Mouse (Mus musculus): ENCODE results near the gene Rps27l.
"Not testable (repeated sequence)": the region's sequence is repeated elsewhere in the genome, so short reads cannot be mapped to it uniquely, and the experiment has no call there.

Gene Rps27l

DNA sequence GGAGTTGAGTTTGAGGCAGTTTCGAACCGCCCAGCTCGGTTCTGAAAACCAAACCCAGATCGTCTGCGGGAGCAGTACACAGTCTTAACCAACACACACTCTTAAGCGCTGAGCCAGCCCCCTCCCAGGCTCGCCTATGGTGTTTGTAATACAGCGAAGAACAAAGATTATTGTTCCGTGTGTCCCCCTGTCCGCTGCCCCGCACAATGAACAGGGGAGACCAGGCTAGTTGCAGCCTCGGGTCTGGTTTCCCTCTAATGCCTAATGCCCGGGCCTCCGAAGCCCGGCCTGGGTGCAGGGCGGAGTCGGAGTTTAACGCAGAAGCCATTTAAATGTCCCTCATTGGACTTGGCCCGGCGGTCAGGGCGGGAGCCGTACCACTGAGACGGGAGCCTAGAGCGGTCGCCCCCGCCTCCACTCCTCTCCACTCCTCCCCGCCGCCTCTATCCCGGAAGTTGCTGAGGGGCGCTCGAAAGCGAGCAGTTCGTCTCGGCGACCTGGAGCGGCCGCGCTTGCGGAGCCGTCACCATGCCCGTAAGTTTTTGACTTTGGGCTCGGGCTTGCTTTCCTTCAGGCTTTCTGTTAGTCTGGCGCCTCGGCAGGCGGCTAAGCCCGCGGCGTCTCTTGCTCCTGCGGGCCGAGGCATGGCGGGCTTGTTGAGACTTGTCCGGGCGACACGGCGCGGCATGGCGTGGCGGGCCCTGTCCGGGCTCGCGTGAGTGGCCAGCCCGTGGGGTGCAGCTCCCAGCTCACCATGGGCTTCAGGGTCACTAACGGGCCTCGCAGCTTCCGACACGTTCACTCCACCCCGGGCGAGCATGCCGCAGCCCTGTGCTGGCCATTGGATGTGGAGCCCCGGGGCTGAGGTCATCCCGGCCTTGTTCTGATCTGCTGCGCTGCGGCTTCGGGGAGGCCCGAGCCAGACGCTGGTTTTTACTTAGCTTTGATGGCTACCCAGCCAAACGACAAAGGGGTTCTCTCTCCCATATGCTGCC lies at the start of gene Rps27l:
TSS of gene Rps27l (plus strand) at position 440 of the 995 bp plus-strand sequence.
- DNase-seq, result peak; percentile 97

- no peak for DNase-seq
Observed at GRCm38 (mm10) chr9:66896951-66897350, 48.9 kb upstream of the Rps27l start.

GRCm38 (mm10) chr9:66897851-66898250 lies 48.0 kb upstream of the Rps27l start:
- no peak for DNase-seq

DNA sequence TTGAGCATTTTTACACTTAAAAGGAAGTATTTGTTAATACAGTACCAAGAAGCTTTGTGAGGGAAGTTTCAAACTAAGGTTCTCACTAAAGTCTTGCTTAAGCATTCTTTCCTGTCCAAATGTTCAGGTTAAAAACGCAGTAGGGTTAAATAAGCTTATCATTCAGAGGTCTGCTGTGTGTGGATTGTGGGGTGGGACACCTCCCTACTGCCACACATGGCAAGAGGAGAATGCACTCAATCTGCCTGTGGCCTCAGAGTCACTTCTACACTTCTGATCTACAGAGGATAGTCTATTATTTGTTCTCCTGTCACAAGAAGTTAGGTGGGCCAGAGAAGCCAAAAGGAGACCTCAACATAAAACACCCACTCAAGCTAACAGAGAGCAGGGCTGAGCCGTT lies 46.8 kb upstream of the Rps27l start:
- no peak for DNase-seq

DNA sequence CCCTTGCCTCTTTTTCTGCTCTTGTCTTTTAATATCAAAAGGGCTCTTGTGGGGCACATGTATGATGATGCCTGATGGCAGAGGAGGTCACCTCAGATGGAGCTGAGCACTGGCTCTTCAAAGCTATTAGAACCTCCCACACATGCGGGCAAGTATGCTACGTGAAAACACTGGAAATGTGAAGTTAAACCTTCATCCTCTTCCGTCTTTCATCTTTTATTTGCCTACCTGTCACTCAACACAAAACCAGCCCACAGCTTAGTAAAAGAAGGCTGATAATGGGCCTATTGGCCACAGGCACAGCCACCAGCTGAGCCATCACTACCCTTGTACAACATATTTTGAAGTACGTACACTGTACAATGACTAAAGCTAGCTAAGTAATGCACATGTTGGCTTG lies 46.4 kb upstream of the Rps27l start:
- no peak for DNase-seq

DNA sequence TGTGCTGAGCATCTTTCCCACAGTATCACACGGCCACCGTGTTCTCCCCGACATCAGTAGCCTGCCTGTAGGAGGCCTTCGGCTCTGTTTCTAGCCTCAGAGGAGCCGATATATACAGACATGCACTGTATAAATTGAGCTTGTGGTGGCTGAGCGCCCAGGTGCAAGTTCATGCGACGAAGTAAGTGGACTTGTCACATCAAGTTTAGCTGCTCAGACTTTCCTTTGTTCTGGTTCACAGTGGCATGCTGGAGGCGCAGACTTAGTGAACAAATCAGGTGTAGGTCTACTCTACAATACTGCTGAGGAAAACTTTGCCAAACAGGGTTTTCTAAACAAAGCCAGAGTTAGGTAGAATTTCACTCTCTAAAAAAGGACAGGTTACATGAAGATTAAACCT lies 39.9 kb upstream of the Rps27l start:
- DNase-seq, result no peak

- DNase-seq, result no peak
Observed at GRCm38 (mm10) chr9:66907126-66907525, 38.8 kb upstream of the Rps27l start.

GRCm38 (mm10) chr9:66907746-66908397 lies 38.0 kb upstream of the Rps27l start:
- DNase-seq, result no peak

GRCm38 (mm10) chr9:66909922-66910321 lies 36.0 kb upstream of the Rps27l start:
- no peak for DNase-seq

GRCm38 (mm10) chr9:66910677-66911076 lies 35.2 kb upstream of the Rps27l start:
- no peak for DNase-seq

- DNase-seq, result no peak
Observed at GRCm38 (mm10) chr9:66912304-66912703, 33.6 kb upstream of the Rps27l start.

DNA sequence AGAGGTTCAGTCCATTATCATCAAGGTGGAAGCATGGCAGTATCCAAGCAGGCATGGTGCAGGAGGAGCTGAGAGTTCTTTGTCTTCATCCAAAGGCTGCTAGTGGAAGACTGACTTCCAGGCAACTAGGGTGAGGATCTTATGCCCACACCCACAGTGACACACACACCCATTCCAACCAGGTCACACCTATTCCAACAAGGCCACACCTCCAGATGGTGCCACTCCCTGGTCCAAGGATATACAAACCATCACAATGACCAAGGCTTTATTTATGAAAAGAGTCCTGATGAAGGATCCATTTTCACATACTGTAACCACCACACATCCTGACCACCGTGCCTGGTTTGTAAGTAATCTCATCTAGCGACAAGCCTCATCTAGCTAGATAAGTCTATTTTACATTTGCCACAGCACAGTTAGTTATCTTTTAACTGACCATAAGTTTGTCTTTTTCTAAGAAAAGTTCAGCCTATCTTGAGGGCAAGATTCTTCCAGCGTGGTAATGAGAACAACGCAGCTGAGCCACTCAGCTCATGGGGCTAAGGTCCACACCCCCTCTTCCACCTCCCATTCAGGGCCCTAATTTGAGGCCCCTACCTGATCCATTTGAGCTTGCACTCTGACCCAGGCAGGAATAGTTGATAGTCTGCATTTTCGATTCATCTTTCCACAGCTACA lies 32.5 kb upstream of the Rps27l start:
- not testable (repeated sequence) for DNase-seq

GRCm38 (mm10) chr9:66914540-66914939 lies 31.3 kb upstream of the Rps27l start:
- no peak for DNase-seq

DNA sequence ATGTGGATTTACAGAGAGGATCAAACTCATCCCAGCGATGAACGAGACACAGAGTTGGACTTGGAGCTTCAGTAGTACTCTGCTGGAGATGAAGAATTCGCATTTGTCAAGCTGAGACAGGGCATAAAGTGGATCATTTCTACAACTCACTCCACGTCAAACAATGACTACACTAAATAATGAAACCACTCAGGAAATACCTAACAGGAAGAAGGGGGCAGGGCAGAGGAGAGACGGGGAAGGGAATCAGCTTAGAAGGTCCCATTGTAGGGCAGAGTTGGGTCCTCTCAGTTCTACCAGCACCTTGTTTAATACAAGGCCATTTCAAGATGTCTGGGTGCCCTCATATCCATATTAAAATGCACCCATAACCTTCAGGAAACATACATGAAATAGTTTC lies 30.5 kb upstream of the Rps27l start:
- DNase-seq, result no peak

GRCm38 (mm10) chr9:66915869-66916785 lies 29.8 kb upstream of the Rps27l start:
- DNase-seq, result no peak

DNA sequence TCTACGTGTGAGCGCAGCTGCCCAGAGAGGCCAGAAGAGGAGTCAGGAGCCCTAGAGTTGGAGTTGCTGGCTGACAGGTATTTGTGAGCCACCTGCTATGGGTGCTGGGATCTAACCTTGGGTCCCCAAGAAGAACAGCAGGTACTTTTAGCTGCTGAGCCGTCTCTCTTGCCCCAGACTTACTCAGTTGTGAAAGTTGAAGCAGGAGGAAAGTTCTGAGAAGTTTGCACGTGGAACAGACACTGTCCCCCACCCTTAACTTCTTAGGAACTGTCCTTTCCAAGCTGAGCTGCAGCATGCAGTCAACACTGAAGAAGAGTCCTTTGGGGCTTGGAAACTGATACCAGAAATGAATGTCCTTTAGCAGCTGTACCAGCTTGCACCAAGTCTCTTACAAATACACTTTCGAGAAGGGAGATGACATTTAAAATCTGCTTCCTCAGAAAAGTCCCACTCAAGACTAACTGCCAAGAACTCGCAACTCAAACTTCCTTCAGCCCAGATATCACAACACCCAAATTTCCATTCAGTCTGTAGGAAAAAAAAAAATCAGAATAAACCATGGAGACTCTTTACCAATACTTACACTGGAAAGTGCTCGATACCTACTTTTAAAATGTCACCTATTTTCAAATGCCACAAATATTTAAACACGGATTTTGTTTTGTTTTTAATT lies 28.5 kb upstream of the Rps27l start:
- no peak for DNase-seq

DNA sequence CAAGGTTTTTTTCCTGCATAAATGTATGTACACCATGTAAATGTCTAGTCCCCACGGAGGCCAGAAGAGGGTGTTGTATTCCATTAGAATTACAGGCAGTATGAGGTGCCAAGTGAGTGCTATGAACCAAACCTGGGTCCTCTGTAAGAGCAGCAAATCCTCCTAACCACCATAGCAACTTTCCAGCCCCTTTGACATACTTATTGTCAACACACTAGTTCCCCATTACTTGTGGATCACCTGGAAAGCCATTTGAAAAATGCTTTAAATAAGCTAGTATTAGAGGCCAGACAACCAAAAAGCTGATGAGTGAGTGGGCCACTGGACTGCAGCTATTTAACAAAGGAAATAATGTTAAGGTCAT lies 28.0 kb upstream of the Rps27l start:
- DNase-seq, result no peak

DNA sequence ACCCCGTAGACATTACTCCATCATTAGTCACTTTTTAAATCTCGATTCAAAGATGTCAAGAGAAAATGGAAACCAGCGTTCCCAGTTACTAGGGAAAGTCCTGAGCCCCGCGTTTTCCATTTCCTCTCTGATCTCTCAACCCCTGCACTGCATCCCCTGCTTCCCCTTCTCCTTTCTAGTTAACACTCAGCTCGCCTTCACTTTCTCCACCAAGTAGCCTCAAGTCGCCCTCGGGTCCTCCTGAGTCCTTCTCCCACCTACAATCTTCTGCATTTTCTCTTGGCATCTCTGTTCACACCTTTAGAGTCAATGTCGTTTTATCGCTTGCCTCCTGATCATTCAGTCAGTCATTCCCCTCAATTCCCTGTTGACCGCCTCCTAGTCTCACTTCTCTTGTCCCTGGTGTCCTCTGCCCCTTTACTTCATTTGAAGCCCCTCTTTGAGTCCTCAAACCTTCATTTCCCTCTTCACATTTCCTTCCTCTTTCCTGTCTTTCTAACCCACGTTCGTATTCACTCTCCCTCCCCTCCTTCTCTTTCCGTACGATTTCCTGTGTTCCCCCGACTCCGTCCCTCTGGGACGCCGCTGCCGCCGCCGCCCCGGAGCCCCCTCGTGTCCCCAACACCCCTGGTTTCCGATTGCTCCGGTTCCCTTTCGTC lies 27.1 kb upstream of the Rps27l start:
- DNase-seq, result no peak

- peak; percentile 96 for DNase-seq
Observed at GRCm38 (mm10) chr9:66919382-66919971, 26.4 kb upstream of the Rps27l start, which contains the start of gene Rab8b. Gene Rab8b (minus strand): TSS chr9:66919687.

DNA sequence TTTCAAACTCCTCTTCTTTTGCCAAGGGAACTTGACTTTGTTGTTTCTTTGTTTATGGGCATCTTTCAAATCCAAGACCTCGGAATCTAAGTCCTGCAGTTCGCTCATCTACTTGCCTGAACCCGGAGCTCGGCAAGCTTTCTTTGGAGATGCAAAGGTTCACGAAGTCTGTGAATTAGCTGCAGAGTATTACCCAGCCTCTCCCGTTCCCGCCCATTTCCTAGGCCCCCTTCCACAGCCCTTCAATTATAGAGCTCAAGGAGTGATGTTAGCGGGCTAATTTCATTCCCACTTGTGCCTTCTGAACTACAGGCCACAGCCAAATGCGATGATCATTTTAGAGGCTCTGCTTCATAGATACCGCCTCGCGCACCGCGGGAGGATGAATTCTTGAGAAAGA lies 25.9 kb upstream of the Rps27l start:
- no peak for DNase-seq

Measured in kidney, adult 9 months (tissue).